Mouse (Mus musculus) liver, postnatal 0 days (tissue): ENCODE measurements at regions not wholly inside any gene's neighbourhood (a gene's known extent, or its start where the extent isn't known, plus 50 kb on each side); places are given as distances from the start of the nearest gene placed in this dataset.

Experiments
- ATAC-seq: fragments of 200-750 bp; cut with Nextera tagmentation; 2 replicates; pipeline ENCODE4 v1.8.0; 2017; ENCODE audit warnings: mild to moderate bottlenecking, moderate library complexity
- DNase-seq: peaks from one replicate; pipeline ENCODE4 v3.0.0-alpha.2; 2016
- H3K27ac ChIP-seq: fragments of 300-500 bp; sonication (generic); 2 replicates; pipeline ENCODE4 v1.5.1; 2014; ENCODE audit warnings: antibody characterized with exemption, moderate library complexity, mild to moderate bottlenecking, low read depth
- H3K27me3 ChIP-seq: fragments of 300-500 bp; sonication (generic); 2 replicates; pipeline ENCODE4 v1.6.1; 2014; ENCODE audit warnings: low read length, control low read depth, mixed read lengths; ENCODE audit not compliant: insufficient read depth
- H3K36me3 ChIP-seq: fragments of 300-500 bp; sonication (generic); replicated peaks from 2 replicates; pipeline ENCODE4 v1.6.1; 2014; ENCODE audit warnings: mild to moderate bottlenecking, control low read depth, low read length, moderate library complexity, mixed read lengths; ENCODE audit not compliant: insufficient read depth
- H3K4me1 ChIP-seq: fragments of 300-500 bp; sonication (generic); 2 replicates; pipeline ENCODE4 v1.6.1; 2014; ENCODE audit warnings: antibody characterized with exemption, mild to moderate bottlenecking, control low read depth; ENCODE audit not compliant: insufficient read depth
- H3K4me2 ChIP-seq: fragments of 300-500 bp; sonication (generic); 2 replicates; pipeline ENCODE4 v1.6.1; 2014; ENCODE audit warnings: low read depth, mild to moderate bottlenecking, low read length, moderate library complexity, mixed read lengths
- H3K4me3 ChIP-seq: fragments of 300-500 bp; sonication (generic); 2 replicates; pipeline ENCODE4 v1.5.1; 2014; ENCODE audit warnings: low read depth, low read length
- H3K9ac ChIP-seq: fragments of 300-500 bp; sonication (generic); replicated peaks from 2 replicates; pipeline ENCODE4 v1.6.1; 2014; ENCODE audit warnings: mild to moderate bottlenecking, moderate library complexity
- H3K9me3 ChIP-seq: fragments of 300-500 bp; sonication (generic); 2 replicates; pipeline ENCODE4 v1.6.1; 2016; ENCODE audit warnings: mild to moderate bottlenecking, control low read depth, low read length, mixed read lengths
- CTCF ChIP-seq: sonication (generic); IDR thresholded peaks from 2 replicates; pipeline ENCODE4 v1.5.1; 2016; ENCODE audit warnings: antibody characterized with exemption, low read depth
- EP300 ChIP-seq: IDR thresholded peaks from 2 replicates; pipeline ENCODE4 v1.6.1; 2016; ENCODE audit warnings: antibody characterized with exemption, low read depth, mild to moderate bottlenecking
- WGBS: fragments of 180-500 bp; shearing (Covaris S2); extraction: QIAGEN DNeasy Blood & Tissue Kit; methylation state at CpG from one replicate; pipeline ENCODE4 v1.1.7; 2014; ENCODE audit not compliant: insufficient replicate concordance; 5-methylcytosine and 5-hydroxymethylcytosine counted together

DNA sequence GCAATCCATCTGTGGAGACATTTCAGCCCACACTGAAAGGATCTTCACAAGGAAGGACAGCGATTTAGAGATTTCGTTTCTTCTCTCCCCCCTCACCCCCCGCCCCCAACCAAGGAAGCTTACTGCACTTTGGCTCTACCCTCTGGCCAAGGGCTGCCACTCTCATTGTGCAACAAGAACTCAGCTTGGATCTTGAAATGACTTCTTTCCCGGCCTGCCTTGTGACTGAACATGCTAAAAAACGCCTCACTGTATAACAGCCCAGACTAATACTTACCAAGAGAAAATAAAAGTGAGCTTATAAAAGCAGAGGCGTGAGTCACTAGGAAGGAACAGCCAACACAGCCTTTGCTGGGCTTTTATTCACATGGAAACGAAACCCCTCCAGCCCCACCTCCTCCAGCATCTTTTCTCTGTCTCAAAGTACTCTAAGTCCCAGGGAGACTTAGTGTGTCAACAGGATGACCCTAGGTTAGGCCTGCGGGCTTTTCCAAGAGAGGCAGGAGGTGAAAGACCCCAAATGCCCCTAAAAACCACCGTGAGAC lies 144.7 kb upstream of the Dcn start:
- Histone ChIP-seq H3K4me2 (no peak overlapping the region), H3K36me3 (no peaks in the 10 kb centered on the region), H3K27me3 (no peaks in the 10 kb centered on the region), H3K4me1 (no peaks in the 10 kb centered on the region), H3K9me3 (no peaks in the 10 kb centered on the region), H3K9ac (no peak overlapping the region), H3K27ac (no peak overlapping the region), H3K4me3 (no peak overlapping the region)
- DNase-seq: no peak
- WGBS: 75% methylated on average over 9 of the region's 9 CpGs
- no peak for TF ChIP-seq EP300
- no peak for TF ChIP-seq CTCF
- ATAC-seq: no peak

DNA sequence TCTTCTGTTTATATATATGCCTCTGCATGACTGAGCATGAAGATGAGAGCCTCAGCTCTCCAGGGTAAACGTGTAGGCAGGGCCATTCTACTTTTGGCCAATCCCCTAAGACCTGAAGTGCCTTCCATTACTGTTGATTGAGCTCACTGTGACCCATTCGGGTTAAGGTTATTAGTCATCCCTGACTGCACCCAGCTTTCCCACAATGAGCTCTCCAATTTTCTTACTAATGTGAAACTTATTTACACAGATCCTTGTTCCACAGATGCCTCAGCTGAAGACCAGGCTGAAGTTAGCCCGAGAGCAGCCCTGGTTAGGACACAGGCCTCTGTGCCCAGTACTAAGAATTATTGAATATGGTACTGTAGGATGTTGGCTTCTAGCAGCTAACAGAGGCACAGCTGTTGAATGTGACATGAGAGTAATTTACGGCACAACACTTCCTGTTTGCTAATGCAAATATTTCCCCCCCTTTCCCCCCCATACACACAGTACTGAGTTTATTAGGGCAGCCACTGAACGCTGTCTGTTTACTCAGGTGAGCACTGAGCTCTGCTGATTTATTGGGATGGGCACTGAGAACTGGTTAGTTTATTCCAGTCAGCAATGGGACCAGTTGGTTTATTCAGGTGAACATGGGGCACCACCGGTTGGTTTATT lies 141.2 kb upstream of the Dcn start:
- H3K9ac ChIP-seq: no peak overlapping the region
- ATAC-seq: no peak
- H3K4me3 ChIP-seq: no peak overlapping the region
- WGBS: 56% methylated on average over 6 of the region's 6 CpGs
- H3K36me3 ChIP-seq: no peaks in the 10 kb centered on the region
- H3K27me3 ChIP-seq: no peaks in the 10 kb centered on the region
- no peak overlapping the region for H3K4me2 ChIP-seq
- H3K4me1 ChIP-seq: no peaks in the 10 kb centered on the region
- no peaks in the 10 kb centered on the region for H3K9me3 ChIP-seq
- no peak for DNase-seq
- TF ChIP-seq CTCF: no peak
- no peak for TF ChIP-seq EP300
- no peak overlapping the region for H3K27ac ChIP-seq

DNA sequence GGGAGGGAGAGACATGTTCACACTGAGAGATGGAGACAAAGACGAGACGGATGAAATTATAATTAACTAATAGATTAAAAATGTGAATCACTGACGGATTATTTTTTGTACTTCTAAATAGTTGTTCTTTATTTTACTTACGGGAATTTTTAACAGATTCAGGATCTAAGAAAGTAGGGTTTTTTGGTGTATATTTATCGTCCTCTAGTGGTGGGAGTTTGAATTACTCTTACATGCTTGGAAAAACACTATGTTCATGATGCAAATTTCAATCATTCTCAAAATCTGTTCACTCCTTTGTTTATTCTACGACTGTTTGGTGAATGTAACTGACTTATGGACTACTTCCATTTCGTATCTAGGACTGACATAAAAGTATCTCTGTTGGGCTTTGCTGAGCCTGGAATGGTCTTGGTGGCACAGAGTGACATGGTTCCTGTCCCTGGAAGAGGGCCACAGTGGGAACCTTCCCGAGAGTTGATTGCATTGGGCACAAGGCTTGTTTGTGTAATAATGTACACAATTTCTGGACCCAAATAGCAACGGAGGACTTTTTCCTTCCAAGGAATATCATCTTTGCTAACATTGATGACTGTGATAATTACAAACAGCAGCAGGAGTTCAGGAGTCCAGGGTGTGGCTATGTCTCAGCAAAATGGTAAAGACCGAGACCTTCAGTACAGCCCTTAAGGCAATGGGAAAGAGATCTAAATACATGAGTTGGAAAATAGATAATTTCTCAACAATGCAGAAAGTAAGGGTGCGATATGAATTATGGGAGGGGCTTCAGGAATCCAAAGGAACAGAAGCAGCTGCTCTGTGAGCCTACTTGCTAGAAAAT lies 139.3 kb upstream of the Dcn start:
- no peak for ATAC-seq
- Histone ChIP-seq H3K9me3 (no peaks in the 10 kb centered on the region), H3K4me1 (no peaks in the 10 kb centered on the region), H3K36me3 (no peaks in the 10 kb centered on the region), H3K9ac (no peak overlapping the region), H3K27me3 (no peaks in the 10 kb centered on the region), H3K4me3 (no peak overlapping the region), H3K27ac (no peak overlapping the region), H3K4me2 (no peak overlapping the region)
- no peak for DNase-seq
- 42% methylated on average over 11 of the region's 11 CpGs for WGBS
- TF ChIP-seq EP300: no peak
- peak; percentile 82 for TF ChIP-seq CTCF

DNA sequence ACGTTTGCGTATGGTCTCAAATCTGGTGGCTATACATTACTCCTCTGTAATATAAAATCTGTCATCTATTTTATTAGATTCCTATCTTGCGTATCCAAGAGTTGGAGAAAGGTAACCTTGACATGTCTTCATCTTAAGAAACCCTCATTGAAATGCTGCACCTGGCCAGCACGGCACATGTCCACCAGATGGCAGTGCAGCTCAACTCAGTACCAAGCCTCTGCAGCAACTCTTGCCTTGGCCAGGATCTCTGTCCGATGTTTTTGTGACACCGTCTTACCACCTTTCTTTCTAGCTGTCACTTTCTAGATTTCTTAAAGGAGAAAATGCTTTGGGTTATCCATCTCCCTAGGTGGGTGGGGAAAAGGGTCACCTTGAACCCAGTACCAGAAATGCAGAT lies 134.1 kb upstream of the Dcn start:
- Histone ChIP-seq H3K9ac (no peak overlapping the region), H3K27ac (no peak overlapping the region), H3K4me2 (no peak overlapping the region), H3K27me3 (no peaks in the 10 kb centered on the region), H3K4me1 (no peaks in the 10 kb centered on the region), H3K36me3 (no peaks in the 10 kb centered on the region), H3K9me3 (no peaks in the 10 kb centered on the region), H3K4me3 (no peak overlapping the region)
- ATAC-seq (no peak), DNase-seq (peak; percentile 65)
- no peak for TF ChIP-seq EP300
- TF ChIP-seq CTCF: peak; percentile 85
- WGBS: 30% methylated on average over 6 of the region's 6 CpGs

DNA sequence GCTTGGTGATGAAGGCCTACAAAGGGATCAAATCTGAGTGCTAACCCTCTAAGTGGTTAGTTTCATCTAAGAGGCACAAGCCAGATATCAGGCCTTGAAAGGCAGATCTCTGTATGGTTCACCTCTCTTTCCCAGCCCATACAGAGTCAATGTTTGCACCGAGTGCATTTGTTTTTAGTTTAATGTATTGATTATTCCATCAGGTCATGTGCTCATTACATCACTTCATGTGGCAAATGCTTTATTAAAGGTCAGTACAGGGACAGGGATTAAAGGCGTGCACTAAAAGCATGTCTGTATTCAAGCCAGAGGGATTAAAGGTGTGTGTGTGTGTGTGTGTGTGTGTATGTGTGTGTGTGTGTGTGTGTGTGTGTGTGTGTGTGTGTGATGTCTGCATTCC lies 132.5 kb upstream of the Dcn start:
- Histone ChIP-seq H3K36me3 (no peaks in the 10 kb centered on the region), H3K9me3 (no peaks in the 10 kb centered on the region), H3K27me3 (no peaks in the 10 kb centered on the region), H3K27ac (no peak overlapping the region), H3K9ac (no peak overlapping the region), H3K4me1 (no peaks in the 10 kb centered on the region), H3K4me2 (no peak overlapping the region), H3K4me3 (no peak overlapping the region)
- DNase-seq (no peak), ATAC-seq (peak; percentile 82)
- no peak for TF ChIP-seq CTCF
- TF ChIP-seq EP300: no peak
- WGBS: 54% methylated on average over 2 of the region's 2 CpGs

DNA sequence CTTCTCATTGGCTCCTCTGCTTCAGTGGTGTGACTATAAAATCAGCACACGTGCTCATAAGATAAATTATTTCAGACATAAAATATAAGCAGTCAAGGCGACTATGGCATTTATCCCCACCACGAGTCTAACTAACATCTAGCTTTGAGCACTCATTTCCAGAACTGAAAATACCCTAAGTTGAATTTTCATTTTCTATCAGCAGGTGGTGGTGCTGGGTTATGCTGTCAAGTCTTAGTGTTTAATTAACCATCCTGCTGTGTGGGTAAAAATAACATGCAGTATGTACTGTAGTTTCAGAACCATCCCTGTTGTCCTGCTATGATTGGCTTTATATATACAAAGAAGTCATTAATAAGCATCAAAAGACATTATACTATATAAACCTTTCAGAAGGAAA lies 110.8 kb upstream of the Dcn start:
- no peak for ATAC-seq
- Histone ChIP-seq H3K27ac (no peak overlapping the region), H3K27me3 (no peaks in the 10 kb centered on the region), H3K9me3 (no peaks in the 10 kb centered on the region), H3K4me1 (no peaks in the 10 kb centered on the region), H3K4me2 (no peak overlapping the region), H3K9ac (no peak overlapping the region), H3K4me3 (no peak overlapping the region), H3K36me3 (no peaks in the 10 kb centered on the region)
- TF ChIP-seq CTCF: no peak
- no peak for TF ChIP-seq EP300
- no peak for DNase-seq
- 71% methylated on average over 3 of the region's 3 CpGs for WGBS
